Mouse (Mus musculus) heart, embryonic 13.5 days (tissue): ENCODE data around the gene Mtx3. TPM values are rescaled to one million over a fixed set of nuclear protein-coding genes. Genes with fewer than 3 reads are reported as not detected.

Source experiments
- ATAC-seq: fragments of 200-750 bp; cut with Nextera tagmentation; 2 replicates; pipeline ENCODE4 v1.8.0; 2017; ENCODE audit warnings: moderate TSS enrichment; ENCODE audit not compliant: insufficient number of reproducible peaks, low FRiP score, low TSS enrichment; ENCODE audit errors: extremely low read depth
- H3K27ac ChIP-seq: fragments of 300-500 bp; sonication (generic); replicated peaks from 2 replicates; pipeline ENCODE4 v1.5.1; 2015; ENCODE audit warnings: moderate library complexity, mild to moderate bottlenecking, inconsistent platforms
- H3K27me3 ChIP-seq: fragments of 300-500 bp; sonication (generic); replicated peaks from 2 replicates; pipeline ENCODE4 v1.6.1; 2015; ENCODE audit warnings: mild to moderate bottlenecking, inconsistent platforms
- H3K36me3 ChIP-seq: fragments of 300-500 bp; sonication (generic); 2 replicates; pipeline ENCODE4 v1.6.1; 2015; ENCODE audit warnings: mild to moderate bottlenecking, inconsistent platforms
- H3K4me1 ChIP-seq: fragments of 300-500 bp; sonication (generic); 2 replicates; pipeline ENCODE4 v1.6.1; 2015; ENCODE audit warnings: inconsistent platforms
- H3K4me2 ChIP-seq: fragments of 300-500 bp; sonication (generic); 2 replicates; pipeline ENCODE4 v1.6.1; 2015; ENCODE audit warnings: inconsistent platforms, mild to moderate bottlenecking, moderate library complexity
- H3K4me3 ChIP-seq: fragments of 300-500 bp; sonication (generic); 2 replicates; pipeline ENCODE4 v1.5.1; 2015; ENCODE audit warnings: moderate library complexity, mild to moderate bottlenecking, inconsistent platforms
- H3K9ac ChIP-seq: fragments of 300-500 bp; sonication (generic); 2 replicates; pipeline ENCODE4 v1.6.1; 2015; ENCODE audit warnings: inconsistent platforms, mild to moderate bottlenecking, moderate library complexity
- H3K9me3 ChIP-seq: fragments of 300-500 bp; sonication (generic); 2 replicates; pipeline ENCODE4 v1.6.1; 2016; ENCODE audit warnings: inconsistent platforms
- WGBS: fragments of 180-500 bp; shearing (Covaris S2); methylation state at CpG from one replicate; pipeline ENCODE4 v1.1.7; 2015; ENCODE audit warnings: mixed read lengths; 5-methylcytosine and 5-hydroxymethylcytosine counted together
- polyA plus RNA-seq: library from polyadenylated mRNA; unstranded; fragments of >200 nt; fragmentation: Nextera tagmentation; extraction: Ambion mirVana; gene quantifications from 2 replicates; pipeline ENCODE4 v1.2.1, GENCODE M21; 2015

Mtx3 gene
- polyA plus RNA-seq, 1 experiment from 2014 or later, result 2.3 TPM

DNA sequence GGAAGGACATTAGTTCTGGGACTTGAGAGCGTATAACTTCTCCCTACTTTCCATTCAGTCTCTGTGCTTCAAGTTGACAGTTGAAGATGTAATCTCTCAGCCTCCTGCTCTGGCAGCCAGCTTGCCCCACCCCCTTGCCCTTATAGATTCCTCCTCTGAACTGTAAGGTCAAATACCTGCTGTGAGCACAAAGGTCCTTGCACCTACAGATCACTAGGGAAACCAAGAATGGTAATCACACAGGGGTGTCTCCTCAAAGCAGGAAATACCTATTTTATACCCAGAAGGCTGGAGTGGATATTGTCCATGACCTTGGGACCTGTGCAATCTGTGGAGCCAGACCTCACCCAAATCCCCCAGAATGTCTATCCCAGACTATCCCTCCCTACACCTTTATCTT lies 40.4 kb downstream of the Mtx3 start:
- no peak overlapping the region for H3K4me2 ChIP-seq
- no peaks in the 10 kb centered on the region for H3K36me3 ChIP-seq
- H3K9ac ChIP-seq, result no peak overlapping the region
- no peak overlapping the region for H3K4me3 ChIP-seq
- WGBS, result 43% methylated on average over 1 of the region's 1 CpGs
- no peaks in the 10 kb centered on the region for H3K27me3 ChIP-seq
- no peaks in the 10 kb centered on the region for H3K9me3 ChIP-seq
- H3K4me1 ChIP-seq, result peaks cover 7% of the 10 kb centered on the region
- ATAC-seq, result no peak
- H3K27ac ChIP-seq, result no peak overlapping the region

GRCm38 (mm10) chr13:92899087-92899486 lies 54.5 kb downstream of the Mtx3 start:
- 67% methylated on average over 6 of the region's 6 CpGs for WGBS
- Histone ChIP-seq H3K4me1 (peaks cover 41% of the 10 kb centered on the region), H3K27ac (no peak overlapping the region), H3K9ac (no peak overlapping the region), H3K36me3 (no peaks in the 10 kb centered on the region), H3K4me3 (no peak overlapping the region), H3K27me3 (no peaks in the 10 kb centered on the region), H3K4me2 (no peak overlapping the region), H3K9me3 (no peaks in the 10 kb centered on the region)
- ATAC-seq, result no peak

DNA sequence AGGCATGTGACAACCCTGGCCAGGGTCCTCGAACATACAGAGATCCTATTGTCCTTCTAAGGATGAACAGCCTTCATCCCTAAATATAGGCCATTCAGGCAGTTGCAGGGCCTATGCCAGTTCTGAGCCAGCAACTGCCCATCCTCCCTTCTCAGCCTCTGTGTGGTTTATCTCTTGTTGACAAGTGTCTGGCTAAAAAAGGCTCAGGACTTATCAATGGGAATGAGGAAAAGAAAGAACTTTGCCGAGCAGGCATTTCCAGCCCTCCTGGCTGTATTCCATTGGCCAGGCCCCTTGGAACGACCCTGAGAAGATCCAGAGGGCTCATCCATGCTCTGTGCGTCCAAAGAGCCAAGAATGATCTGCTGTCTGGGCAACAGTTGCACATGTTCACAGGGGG lies 58.7 kb downstream of the Mtx3 start:
- Histone ChIP-seq H3K27me3 (no peaks in the 10 kb centered on the region), H3K36me3 (no peaks in the 10 kb centered on the region), H3K4me2 (peak overlapping the region; percentile 23; the same call in 1 of the 2 replicates), H3K27ac (peak overlapping the region; percentile 89), H3K9me3 (no peaks in the 10 kb centered on the region), H3K4me3 (no peak overlapping the region), H3K4me1 (peaks cover 63% of the 10 kb centered on the region), H3K9ac (no peak overlapping the region)
- WGBS, result 10% methylated on average over 4 of the region's 4 CpGs
- peak; percentile 60; the same call in 1 of the 2 replicates for ATAC-seq

DNA sequence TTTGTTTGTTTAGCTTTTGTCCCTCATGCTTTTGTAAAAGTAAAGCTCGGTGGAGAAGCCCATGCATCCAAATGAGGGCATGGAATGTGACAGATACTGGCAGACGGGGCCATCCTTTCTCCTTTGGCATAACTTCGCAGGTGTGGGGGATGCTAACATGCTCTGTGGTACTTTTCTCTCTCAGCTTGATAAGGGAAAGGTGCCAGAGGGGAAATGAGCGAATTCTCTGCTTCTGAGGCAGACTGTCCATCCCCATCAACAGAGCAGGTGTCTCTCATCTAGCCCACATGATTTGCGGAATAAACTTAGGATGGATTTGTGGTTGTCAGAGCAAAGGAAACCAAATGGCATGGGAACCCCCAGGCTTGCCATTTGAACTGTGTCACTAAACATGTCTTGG lies 61.4 kb downstream of the Mtx3 start:
- 56% methylated on average over 5 of the region's 5 CpGs for WGBS
- no peak overlapping the region for H3K27ac ChIP-seq
- H3K27me3 ChIP-seq, result no peaks in the 10 kb centered on the region
- peaks cover 58% of the 10 kb centered on the region for H3K4me1 ChIP-seq
- ATAC-seq, result no peak
- H3K36me3 ChIP-seq, result no peaks in the 10 kb centered on the region
- no peak overlapping the region for H3K4me2 ChIP-seq
- no peaks in the 10 kb centered on the region for H3K9me3 ChIP-seq
- no peak overlapping the region for H3K9ac ChIP-seq
- no peak overlapping the region for H3K4me3 ChIP-seq

- Histone ChIP-seq H3K27ac (peak overlapping the region; percentile 16), H3K9ac (0 out of 2 replicates have a peak overlapping the region, but pooled peaks have one; percentile 6), H3K27me3 (no peaks in the 10 kb centered on the region), H3K9me3 (no peaks in the 10 kb centered on the region), H3K4me3 (no peak overlapping the region), H3K4me2 (no peak overlapping the region), H3K36me3 (no peaks in the 10 kb centered on the region), H3K4me1 (peaks cover 51% of the 10 kb centered on the region)
- ATAC-seq, result no peak
- WGBS, result 40% methylated on average over 5 of the region's 5 CpGs
Observed at GRCm38 (mm10) chr13:92907366-92907765, 62.8 kb downstream of the Mtx3 start.

Other genes with a start within 250 kb of the Mtx3 start
- 9.4 and 10.4 TPM in 2 replicates for gene Serinc5, start 233.7 kb upstream of the Mtx3 start, polyA plus RNA-seq
- 31.0 and 36.8 TPM in 2 replicates for gene Thbs4, start 49.9 kb upstream of the Mtx3 start, polyA plus RNA-seq